Mouse (Mus musculus) myocyte (in vitro differentiated cells): ENCODE results near the gene Carns1. TPM values are rescaled to one million over a fixed set of nuclear protein-coding genes. Genes with fewer than 3 reads are reported as not detected.

Experiments used
- H3K27me3 ChIP-seq: one replicate; pipeline ENCODE4 v1.6.1; 2011; ENCODE audit not compliant: control insufficient read depth, insufficient read depth, insufficient read length
- H3K36me3 ChIP-seq: one replicate; pipeline ENCODE4 v1.6.1; 2011; ENCODE audit not compliant: control insufficient read depth, insufficient read depth
- H3K4me2 ChIP-seq: one replicate; pipeline ENCODE4 v1.6.1; 2011; ENCODE audit warnings: low read depth, control low read depth
- H3K4me3 ChIP-seq: one replicate; pipeline ENCODE4 v1.5.1; 2011; ENCODE audit warnings: mild to moderate bottlenecking, control low read depth, moderate library complexity
- H3K79me2 ChIP-seq: one replicate; pipeline ENCODE4 v1.6.1; 2011; ENCODE audit not compliant: control insufficient read depth, insufficient read depth
- H3ac ChIP-seq: one replicate; pipeline ENCODE4 v1.6.1; 2011; ENCODE audit not compliant: control insufficient read depth, insufficient read length
- CEBPB ChIP-seq: IDR thresholded peaks from 2 replicates; pipeline ENCODE4 v1.6.1; 2011; ENCODE audit warnings: mild to moderate bottlenecking, moderate library complexity; ENCODE audit not compliant: poor library complexity, insufficient read depth, severe bottlenecking
- E2F4 ChIP-seq: IDR thresholded peaks from one replicate; pipeline ENCODE4 v1.6.1; 2011; ENCODE audit warnings: mild to moderate bottlenecking, control low read depth, moderate library complexity; ENCODE audit not compliant: insufficient read depth
- MAX ChIP-seq: IDR thresholded peaks from one replicate; pipeline ENCODE4 v1.6.1; 2011; ENCODE audit warnings: low read depth, mild to moderate bottlenecking, control low read depth
- MYOD1 ChIP-seq, 3 experiments: IDR thresholded peaks; one replicate each; pipeline ENCODE4 v1.6.1; 2011; ENCODE audit warnings: control low read depth in 2 of 3, low read depth in 2 of 3, mild to moderate bottlenecking in 2 of 3, moderate library complexity in 1 of 3; ENCODE audit not compliant: insufficient read length in 2 of 3, control insufficient read depth in 1 of 3
- MYOG ChIP-seq, 3 experiments: IDR thresholded peaks; one replicate each; pipeline ENCODE4 v1.6.1; 2011; ENCODE audit warnings: control low read depth in 2 of 3, low read depth in 2 of 3, mild to moderate bottlenecking in 2 of 3; ENCODE audit not compliant: insufficient read length in 2 of 3, control insufficient read depth in 1 of 3, insufficient read depth in 1 of 3
- POLR2A ChIP-seq: IDR thresholded peaks from one replicate; pipeline ENCODE4 v1.6.1; 2011; ENCODE audit warnings: low read depth, mild to moderate bottlenecking, control low read depth, moderate library complexity; ENCODE audit not compliant: insufficient read length
- POLR2AphosphoS2 ChIP-seq: IDR thresholded peaks from one replicate; pipeline ENCODE4 v1.6.1; 2011; ENCODE audit warnings: low read depth, control low read depth; ENCODE audit not compliant: insufficient read length
- REST ChIP-seq: IDR thresholded peaks from one replicate; pipeline ENCODE4 v1.6.1; 2011; ENCODE audit warnings: mild to moderate bottlenecking, control low read depth, moderate library complexity; ENCODE audit not compliant: insufficient read depth, insufficient read length
- SRF ChIP-seq: IDR thresholded peaks from one replicate; pipeline ENCODE4 v1.6.1; 2011; ENCODE audit warnings: low read depth; ENCODE audit not compliant: control insufficient read depth, insufficient read length
- TCF12 ChIP-seq: IDR thresholded peaks from one replicate; pipeline ENCODE4 v1.6.1; 2011; ENCODE audit warnings: mild to moderate bottlenecking, control low read depth; ENCODE audit not compliant: poor library complexity, insufficient read depth, severe bottlenecking
- TCF3 ChIP-seq: IDR thresholded peaks from one replicate; pipeline ENCODE4 v1.6.1; 2011; ENCODE audit warnings: low read depth, control low read depth; ENCODE audit not compliant: insufficient read length
- USF1 ChIP-seq: IDR thresholded peaks from one replicate; pipeline ENCODE4 v1.6.1; 2011; ENCODE audit warnings: low read depth, mild to moderate bottlenecking, control low read depth, moderate library complexity
- polyA plus RNA-seq: library from polyadenylated mRNA; unstranded; fragments of >200 nt; fragmentation: generic; extraction: Trizol; gene quantifications from one replicate; pipeline ENCODE4 v1.2.1, GENCODE M21; 2012; ENCODE audit warnings: missing spikeins

Gene Carns1
- polyA plus RNA-seq, 1 experiment: 8.2 TPM

DNA sequence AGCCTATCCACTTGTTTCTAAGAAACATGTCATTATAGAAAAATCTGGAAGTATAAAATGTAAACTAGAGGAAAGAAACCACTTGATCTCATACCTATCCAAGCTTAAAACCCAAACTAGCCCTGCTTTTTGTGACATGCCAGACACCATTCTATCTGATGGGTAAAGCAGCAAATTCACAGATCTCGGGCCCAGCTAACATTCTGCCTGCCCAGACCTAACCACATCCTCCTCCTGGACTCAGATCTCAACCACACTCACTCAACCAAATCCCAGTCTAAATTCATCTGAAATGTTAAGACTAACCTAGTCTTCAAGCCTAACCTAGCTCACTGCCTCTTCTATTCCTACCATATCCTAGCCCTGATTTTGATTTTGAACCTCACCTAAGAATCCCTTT, 43.5 kb upstream of the Carns1 start:
- H3K4me3 ChIP-seq: no peak overlapping the region
- H3K79me2 ChIP-seq: peaks cover 37% of the 10 kb centered on the region
- no peaks in the 10 kb centered on the region for H3K36me3 ChIP-seq
- no peak overlapping the region for H3K4me2 ChIP-seq
- TF ChIP-seq CEBPB (no peak), USF1 (no peak), POLR2AphosphoS2 (no peak), TCF12 (no peak)
- no peak overlapping the region for H3ac ChIP-seq
- H3K27me3 ChIP-seq: no peaks in the 10 kb centered on the region

DNA sequence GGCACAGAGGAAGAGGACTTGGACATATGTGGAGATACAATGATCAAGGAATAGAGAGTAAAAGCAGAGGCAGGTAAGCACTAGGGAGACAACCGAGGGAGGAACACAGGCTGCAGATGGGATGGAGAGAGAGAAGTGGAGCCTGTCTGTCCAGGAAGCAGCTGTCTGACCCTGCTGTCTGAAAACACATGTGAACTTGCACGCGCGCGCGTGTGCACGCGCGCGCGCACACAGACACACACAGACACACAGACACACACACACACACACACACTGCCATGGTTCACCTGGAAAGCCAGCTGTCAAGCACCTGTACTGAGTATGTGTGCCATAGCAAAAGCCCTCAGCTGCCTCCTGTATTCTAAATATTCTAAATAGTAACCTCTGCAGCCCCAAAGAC, 43.0 kb upstream of the Carns1 start:
- Histone ChIP-seq H3K27me3 (no peaks in the 10 kb centered on the region), H3K79me2 (peaks cover 37% of the 10 kb centered on the region), H3K4me2 (no peak overlapping the region), H3ac (no peak overlapping the region), H3K36me3 (no peaks in the 10 kb centered on the region), H3K4me3 (no peak overlapping the region)
- no peak for TF ChIP-seq E2F4
- no peak for TF ChIP-seq SRF
- no peak for TF ChIP-seq TCF3
- TF ChIP-seq TCF12: no peak
- TF ChIP-seq CEBPB: no peak
- no peak for TF ChIP-seq MAX
- no peak for TF ChIP-seq POLR2A
- TF ChIP-seq MYOD1 (IDR thresholded peaks at IDR 0.05; ENCODE audit: control insufficient read depth in 1 of 3, insufficient read length in 2 of 3, low read depth in 2 of 3): no peak
- no peak for TF ChIP-seq MYOG (IDR thresholded peaks at IDR 0.05; ENCODE audit: control insufficient read depth in 1 of 3, insufficient read depth in 1 of 3, insufficient read length in 2 of 3, low read depth in 2 of 3)
- TF ChIP-seq POLR2AphosphoS2: no peak
- no peak for TF ChIP-seq USF1
- no peak for TF ChIP-seq REST

DNA sequence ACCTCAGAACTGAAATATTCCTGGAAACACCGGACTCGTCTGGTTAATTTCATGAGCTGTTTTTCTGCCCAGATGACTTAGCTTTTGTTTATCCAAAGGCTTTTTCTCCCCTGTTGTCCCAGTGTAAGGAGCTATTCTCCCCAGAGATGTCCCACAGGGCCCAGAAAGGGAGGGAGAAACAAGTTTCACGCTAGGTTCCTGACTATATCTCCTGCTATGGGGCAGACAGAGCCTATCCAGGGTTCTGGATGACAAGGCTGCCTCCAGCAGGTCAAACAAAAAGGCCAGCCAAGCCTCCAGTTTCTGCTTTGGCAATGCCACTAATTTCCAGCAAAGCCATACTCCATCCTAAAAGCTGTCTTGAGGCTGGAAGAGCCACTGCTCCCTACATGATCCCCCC, 42.6 kb upstream of the Carns1 start:
- H3K27me3 ChIP-seq: no peaks in the 10 kb centered on the region
- no peak for TF ChIP-seq POLR2AphosphoS2
- TF ChIP-seq TCF3: no peak
- TF ChIP-seq SRF: no peak
- TF ChIP-seq REST: no peak
- no peak for TF ChIP-seq E2F4
- TF ChIP-seq POLR2A: no peak
- no peak for TF ChIP-seq MYOG (IDR thresholded peaks at IDR 0.05; ENCODE audit: control insufficient read depth in 1 of 3, insufficient read depth in 1 of 3, insufficient read length in 2 of 3, low read depth in 2 of 3)
- TF ChIP-seq USF1: no peak
- TF ChIP-seq CEBPB: no peak
- no peak for TF ChIP-seq MAX
- TF ChIP-seq TCF12: no peak
- TF ChIP-seq MYOD1 (IDR thresholded peaks at IDR 0.05; ENCODE audit: control insufficient read depth in 1 of 3, insufficient read length in 2 of 3, low read depth in 2 of 3): no peak
- no peak overlapping the region for H3ac ChIP-seq
- H3K4me3 ChIP-seq: no peak overlapping the region
- no peaks in the 10 kb centered on the region for H3K36me3 ChIP-seq
- peak overlapping the region; percentile 10 for H3K4me2 ChIP-seq
- peaks cover 37% of the 10 kb centered on the region for H3K79me2 ChIP-seq

DNA sequence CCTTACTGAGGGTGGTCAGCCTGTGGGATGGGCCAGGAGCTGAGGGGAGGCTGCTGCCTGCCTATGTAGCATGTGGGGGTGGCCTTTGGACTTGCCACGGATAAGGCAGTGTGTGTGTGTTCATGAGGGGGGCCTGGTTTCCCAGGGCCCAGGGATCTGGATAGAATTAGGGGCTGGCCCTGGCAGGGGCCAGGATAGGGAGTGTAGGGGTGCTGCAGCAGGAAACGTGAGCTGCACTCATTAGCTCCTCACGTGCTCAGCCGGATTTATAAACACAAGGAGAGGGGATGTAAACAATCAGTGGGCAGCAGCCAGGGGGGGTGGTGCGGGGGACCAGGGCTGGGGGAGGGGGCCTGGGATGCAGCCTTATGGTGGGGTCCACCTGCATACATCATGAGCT, 41.9 kb upstream of the Carns1 start:
- Histone ChIP-seq H3K27me3 (no peaks in the 10 kb centered on the region), H3K36me3 (no peaks in the 10 kb centered on the region), H3K4me2 (peak overlapping the region; percentile 96), H3K4me3 (no peak overlapping the region), H3ac (no peak overlapping the region), H3K79me2 (peaks cover 37% of the 10 kb centered on the region)
- TF ChIP-seq MYOG (IDR thresholded peaks at IDR 0.05; ENCODE audit: control insufficient read depth in 1 of 3, insufficient read depth in 1 of 3, insufficient read length in 2 of 3, low read depth in 2 of 3): no peak
- no peak for TF ChIP-seq POLR2AphosphoS2
- no peak for TF ChIP-seq MYOD1 (IDR thresholded peaks at IDR 0.05; ENCODE audit: control insufficient read depth in 1 of 3, insufficient read length in 2 of 3, low read depth in 2 of 3)
- no peak for TF ChIP-seq MAX
- no peak for TF ChIP-seq CEBPB
- no peak for TF ChIP-seq USF1
- no peak for TF ChIP-seq SRF
- no peak for TF ChIP-seq TCF12
- no peak for TF ChIP-seq POLR2A
- TF ChIP-seq TCF3: no peak
- TF ChIP-seq E2F4: no peak
- no peak for TF ChIP-seq REST
